Mouse (Mus musculus) cerebellum, postnatal 36 days (tissue): ENCODE results near the gene Rassf5.
"Not testable (repeated sequence)": the region's sequence is repeated elsewhere in the genome, so short reads cannot be mapped to it uniquely, and the experiment has no call there.

Experiments used
- DNase-seq, 2 experiments: peaks; one replicate each; pipeline ENCODE4 v3.0.0; 2021 to 2022; ENCODE audit warnings: mixed read lengths in 2 of 2

The Rassf5 gene

DNA sequence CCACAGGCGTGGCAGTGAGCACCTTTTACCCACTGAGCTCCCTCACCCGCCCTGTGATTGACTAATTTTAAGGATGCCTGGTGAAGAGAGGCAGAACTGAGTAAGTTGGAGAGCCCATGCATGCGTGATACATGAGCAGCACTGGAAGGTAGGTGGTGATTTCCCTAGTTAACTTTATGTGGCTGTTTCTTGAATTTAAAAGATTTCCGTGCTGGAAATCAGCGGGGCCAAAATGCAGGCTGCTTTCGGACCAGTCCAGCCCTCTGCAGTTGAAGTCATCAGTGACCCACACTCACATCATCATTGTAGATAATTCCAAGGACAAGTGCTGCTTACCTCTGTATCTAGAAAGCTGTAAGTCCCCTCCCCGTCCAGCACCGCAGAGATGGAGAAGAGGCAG lies 69.2 kb downstream of the Rassf5 start:
- DNase-seq: no peak

DNA sequence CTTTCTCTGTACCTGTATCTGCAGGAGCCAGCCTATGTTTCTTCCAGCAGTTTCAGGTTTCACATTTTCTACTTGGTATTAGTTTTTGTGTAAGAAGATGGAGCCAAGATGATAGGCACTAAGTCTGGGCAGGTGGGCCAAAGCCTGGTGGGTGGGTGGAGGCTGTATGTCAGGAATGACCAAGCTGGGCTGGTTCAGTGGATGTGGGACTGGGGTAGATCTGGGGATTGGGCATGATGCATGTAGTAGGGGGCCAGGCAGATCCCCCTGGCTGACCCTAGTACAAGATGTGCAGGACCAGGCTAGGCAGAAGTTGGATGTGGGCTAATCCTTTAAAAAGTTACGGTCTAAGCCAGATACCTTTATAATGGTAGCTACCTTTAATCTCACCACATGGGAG lies 69.9 kb downstream of the Rassf5 start:
- no peak for DNase-seq

DNA sequence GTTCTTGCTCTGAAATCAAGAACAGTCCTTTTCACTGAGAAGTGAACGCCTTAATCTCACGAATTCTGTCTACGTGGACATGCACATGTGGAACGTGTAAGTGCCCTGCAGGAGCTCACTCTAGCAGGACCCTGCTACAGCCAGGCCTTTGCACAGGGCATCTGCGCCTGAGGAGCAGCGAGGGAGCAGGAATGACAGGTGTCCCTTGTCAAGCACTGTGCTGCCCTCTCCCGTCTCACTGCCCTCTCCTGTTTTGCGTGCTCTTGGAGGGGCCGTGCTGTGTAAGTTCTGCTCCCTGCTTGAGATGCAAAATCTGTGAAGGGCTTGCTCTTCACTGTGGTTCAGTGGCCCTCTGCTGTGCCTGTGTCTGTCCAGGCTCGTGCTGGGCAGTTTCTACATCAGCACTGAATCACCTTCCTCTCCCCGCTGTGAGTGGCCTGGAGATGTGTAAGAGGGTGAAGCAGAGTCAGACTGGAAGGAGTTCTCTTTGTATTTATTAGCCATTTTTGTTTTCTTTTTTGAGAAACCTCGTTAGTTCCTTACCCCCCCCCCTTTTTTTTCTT lies 70.7 kb downstream of the Rassf5 start:
- peak in 1 of 2 experiments; percentile 15 for DNase-seq

DNA sequence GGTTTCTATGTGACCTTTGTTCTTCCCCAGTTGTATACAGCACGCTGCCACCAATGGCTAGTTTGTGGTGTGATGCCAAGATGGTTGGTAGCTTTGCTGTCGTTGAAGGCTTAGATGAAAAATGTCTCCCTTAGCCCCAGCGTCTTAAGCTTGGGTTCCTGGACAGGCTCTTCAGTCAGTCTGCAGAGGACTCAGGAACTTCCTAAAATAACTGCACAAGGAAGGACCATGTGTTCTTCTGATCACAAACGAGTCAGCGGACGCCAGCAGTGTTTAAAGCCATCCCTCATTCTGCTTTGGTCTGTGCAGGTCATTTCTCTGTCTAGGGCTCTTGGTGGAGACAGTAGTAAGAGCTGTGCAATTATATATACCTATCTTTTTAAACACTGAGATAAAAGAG lies 71.2 kb downstream of the Rassf5 start:
- DNase-seq: no peak

DNA sequence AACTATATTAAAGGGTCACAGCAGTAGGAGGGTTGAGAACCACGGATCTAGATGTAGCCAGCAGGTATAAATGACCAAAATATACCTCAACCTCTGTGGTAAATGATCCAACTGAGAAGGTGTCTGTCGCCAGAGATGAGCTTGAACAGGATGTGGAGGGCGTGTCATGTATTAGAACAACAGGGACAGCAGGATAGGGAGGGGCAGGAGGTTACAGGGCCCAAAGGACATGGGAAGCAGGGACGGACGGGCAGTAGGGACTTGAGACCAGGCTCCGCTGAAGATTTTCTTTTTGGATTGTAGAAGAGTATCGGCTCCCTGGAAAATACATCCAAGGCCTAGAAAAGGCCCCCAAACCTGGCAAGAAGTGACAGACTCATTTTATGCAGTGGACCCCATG lies 72.1 kb downstream of the Rassf5 start:
- no peak for DNase-seq

DNA sequence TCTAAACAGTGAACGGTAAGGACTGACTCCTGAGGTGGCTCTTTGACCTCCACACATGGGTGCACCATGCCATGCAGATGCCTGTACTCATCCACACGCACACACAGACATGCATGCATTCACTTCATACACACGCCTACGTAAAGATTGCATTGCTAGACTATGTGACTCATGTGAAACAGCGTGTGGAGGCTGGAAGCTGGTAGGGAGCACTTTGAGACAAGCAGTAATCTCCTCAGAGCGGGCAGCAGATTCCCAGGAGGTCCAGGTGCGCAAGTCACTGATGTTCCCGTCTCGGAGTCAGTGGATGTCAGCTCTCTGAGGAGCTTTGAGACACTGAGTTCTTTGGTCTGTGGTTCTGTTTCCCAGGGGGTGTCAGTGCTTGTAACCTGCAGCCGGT lies 77.4 kb downstream of the Rassf5 start:
- DNase-seq: no peak

DNA sequence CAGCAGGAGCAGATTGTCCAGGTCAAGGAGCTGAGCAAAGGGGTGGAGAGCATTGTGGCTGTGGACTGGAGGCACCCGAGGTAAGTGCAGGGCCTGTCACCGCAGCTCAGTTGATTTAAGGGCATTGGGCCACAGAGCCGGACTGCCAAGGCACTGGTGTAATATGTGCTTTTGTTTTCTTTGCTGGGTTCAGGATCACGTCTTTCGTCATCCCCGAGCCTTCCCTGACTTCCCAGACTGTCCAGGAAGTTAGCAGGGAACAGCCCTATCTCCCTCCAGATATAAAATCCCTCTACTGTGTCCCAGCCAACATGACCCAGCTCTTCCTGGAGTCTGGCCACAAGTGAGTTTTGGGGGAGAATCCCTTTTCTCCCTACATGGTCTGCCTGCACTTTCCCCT lies 80.6 kb downstream of the Rassf5 start:
- no peak for DNase-seq

DNA sequence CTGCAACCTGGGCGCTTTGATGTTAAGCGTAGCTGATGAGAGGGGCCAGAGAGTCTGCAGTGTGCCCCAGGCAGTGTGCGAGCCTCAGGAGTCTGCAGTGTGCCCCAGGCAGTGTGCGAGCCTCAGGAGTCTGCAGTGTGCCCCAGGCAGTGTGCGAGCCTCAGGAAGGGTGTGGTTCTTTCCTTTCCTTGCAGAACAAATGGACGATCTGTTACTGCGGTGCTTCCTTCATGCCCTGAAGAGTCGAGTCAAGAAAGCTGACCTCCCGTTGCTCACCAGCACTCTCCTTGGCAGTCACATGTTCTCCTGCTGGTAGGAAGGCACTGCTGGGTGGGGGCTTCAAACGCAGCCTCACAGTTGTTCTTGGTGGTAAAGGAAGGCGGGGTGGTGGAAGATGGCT lies 84.0 kb downstream of the Rassf5 start:
- DNase-seq: no peak

DNA sequence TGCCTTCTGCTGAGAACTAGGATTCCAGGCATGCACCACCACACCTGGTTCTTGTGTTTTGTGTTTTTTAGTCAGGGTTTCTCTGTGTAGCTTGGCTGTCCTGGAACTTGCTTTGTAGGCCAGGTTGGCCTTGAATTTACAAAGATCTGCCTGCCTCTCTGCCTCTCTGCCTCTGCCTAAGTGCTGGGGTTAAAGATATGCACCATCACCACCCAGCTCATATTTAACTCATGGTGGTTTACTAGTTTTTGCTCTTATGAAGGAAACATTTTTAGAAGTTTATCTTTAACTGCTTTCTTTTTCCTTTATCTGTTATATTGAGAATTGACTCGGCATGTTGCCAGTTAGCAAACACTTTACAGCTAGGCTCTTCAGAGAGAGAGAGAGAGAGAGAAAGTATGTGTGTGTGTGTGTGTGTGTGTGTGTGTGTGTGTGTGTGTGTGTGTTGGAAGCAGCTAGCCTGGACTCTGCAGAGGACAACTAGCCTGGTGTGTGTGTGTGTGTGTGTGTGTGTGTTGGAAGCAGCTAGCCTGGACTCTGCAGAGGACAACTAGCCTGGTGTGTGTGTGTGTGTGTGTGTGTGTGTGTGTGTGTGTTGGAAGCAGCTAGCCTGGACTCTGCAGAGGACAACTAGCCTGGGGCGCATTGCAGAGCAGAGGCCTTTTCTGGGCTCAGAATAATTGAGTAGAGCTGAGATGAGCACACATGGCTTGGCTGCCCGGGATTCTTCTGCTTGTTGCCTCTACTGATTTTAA lies 85.3 kb downstream of the Rassf5 start:
- DNase-seq: not testable (repeated sequence)

DNA sequence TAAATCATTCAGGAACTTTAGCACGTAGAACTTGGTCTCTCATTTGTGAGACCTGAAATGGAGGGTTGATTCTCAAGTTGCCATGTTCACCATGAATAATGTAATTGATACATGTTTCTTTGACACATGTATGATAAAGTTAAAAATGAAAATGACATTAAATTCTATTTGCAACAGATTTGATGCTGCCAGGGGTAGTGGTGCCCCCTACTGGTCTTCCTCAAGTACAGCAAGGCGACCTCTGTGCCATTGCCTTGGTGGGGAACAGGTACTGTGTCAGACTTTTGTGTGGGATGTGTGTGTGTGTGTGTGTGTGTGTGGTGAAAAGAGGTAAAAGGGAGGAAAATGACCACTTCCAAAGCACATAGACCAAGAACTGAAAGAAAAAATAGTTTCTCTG lies 89.6 kb downstream of the Rassf5 start:
- DNase-seq: peak; percentile 27 to 38

DNA sequence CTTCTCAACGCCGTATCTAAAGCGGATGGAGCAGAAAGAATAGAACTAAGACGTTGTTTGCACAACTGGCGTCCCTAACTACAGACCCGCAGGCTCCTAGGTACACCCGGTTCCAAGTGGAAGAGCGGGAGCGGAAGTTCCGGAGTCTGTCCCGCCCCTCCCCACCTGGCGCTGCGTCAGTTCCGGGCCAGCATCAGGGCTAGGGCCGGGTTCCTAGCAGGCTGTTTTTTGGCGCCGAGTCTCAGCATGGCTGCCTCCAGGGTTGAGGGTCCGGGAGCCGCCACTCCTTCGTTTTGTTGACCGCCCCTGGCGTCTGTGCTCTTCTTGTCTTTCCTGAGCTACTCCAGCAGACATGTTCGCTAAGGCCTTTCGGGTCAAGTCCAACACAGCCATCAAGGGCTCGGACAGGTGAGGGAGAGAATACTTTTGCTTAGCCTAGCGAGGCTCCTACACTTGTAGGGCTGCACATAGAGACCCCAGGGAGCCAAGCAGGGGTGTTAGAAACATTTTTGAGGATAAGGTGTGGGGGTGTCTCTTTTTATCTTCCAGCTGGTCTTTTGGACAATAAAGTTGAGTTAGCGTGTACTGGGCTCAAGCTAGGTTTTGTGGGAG lies 91.9 kb downstream of the Rassf5 start, which contains the start of gene Eif2d:
Gene Eif2d (plus strand): TSS at position 164 of the 612 bp plus-strand sequence.
- DNase-seq: peak; percentile 88 to 93

DNA sequence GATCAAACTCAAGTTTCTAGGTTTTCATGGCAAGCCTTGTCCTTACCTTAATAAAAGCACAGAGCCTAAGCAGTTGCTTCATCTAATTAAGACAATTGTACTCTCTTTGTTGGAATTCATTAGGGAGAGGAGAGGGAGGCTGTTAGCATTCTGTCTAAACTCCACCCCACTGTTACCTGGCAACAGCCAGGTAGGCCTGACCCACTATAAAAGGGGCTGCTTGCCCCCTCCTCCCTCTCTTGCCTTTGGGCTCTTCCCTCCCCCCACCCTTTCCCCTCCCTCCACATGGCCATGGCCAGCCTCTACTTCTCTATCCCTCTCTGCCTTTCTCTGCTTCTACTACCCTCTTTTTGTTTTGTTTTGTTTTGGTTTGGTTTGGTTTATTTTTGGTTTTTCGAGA lies 95.6 kb downstream of the Rassf5 start:
- no peak for DNase-seq

DNA sequence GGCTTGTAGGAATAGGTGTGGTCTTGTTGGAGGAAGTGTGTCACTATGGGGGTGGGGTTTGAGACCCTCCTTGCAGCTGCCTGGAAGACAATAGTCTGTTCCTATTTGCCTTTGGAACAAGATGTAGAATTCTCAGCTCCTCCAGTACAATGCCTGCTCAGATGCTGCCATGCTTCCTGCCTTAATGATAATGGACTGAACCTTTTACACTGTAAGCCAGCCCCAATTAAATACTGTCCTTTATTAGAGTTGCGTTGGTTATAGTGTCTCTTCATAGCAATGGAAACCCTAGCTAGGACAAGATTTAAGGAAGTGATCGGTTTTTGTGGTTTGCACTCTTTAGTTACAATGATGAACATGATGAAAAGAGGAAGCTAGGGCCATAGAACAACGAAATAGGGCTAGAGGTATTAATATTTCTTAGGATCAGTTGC lies 98.9 kb downstream of the Rassf5 start:
- DNase-seq: no peak

DNA sequence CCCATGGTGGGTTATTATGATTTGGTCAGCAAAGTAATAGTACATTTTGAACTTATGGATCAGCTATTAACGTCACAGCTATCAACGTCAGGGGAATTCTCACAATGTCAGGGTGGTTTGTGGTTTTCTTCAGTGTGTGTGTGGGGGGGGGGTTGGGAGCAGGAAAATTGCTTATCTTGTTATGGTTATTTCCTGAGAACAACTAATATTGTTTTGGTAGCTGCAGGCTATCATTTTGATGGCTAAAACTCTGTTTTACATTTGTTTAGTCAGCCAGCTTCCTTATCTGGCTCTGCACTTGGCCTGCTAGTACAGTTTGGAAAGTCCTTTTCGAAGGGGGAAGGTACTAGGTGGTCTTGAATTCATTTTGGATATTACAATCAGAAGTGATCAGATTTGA lies 99.8 kb downstream of the Rassf5 start:
- not testable (repeated sequence) for DNase-seq

DNA sequence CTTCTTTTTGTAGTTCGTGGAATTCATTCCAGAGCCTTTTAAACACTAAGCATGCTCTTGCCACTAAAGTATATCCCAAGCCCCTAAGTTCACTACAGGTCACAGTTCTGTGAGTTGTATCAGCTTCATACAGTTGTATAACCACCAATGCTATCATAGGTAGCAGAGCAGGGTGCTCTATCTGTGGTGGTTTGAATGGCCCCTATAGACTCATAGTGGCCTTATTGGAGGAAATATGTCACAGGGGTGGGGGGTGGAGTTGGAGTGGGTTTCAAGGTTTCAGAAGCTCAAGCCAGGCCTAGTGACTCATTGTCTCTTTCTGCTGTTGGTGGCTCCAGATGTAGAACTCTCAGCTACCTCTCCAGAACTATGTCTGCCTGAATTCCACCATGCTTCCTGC lies 102.6 kb downstream of the Rassf5 start:
- no peak for DNase-seq

DNA sequence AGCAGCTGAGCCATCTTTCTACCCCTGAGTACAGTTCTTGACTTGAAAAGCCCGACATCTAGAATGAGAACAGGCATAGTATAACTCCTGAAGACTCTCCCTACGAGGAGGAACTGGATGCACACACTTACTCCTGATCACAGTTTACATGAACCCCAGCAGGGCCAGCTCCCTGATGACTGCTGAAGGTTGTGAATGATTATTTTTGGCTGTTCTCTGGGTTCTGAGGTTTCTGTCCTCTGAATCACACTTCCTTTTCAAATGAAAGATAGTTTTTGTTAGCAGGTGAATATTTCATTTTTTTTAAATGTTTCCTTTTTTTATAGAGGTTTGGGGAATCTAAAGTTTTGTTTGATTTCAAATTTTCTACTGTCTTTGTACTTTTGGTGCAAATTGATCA lies 103.6 kb downstream of the Rassf5 start:
- DNase-seq: no peak

DNA sequence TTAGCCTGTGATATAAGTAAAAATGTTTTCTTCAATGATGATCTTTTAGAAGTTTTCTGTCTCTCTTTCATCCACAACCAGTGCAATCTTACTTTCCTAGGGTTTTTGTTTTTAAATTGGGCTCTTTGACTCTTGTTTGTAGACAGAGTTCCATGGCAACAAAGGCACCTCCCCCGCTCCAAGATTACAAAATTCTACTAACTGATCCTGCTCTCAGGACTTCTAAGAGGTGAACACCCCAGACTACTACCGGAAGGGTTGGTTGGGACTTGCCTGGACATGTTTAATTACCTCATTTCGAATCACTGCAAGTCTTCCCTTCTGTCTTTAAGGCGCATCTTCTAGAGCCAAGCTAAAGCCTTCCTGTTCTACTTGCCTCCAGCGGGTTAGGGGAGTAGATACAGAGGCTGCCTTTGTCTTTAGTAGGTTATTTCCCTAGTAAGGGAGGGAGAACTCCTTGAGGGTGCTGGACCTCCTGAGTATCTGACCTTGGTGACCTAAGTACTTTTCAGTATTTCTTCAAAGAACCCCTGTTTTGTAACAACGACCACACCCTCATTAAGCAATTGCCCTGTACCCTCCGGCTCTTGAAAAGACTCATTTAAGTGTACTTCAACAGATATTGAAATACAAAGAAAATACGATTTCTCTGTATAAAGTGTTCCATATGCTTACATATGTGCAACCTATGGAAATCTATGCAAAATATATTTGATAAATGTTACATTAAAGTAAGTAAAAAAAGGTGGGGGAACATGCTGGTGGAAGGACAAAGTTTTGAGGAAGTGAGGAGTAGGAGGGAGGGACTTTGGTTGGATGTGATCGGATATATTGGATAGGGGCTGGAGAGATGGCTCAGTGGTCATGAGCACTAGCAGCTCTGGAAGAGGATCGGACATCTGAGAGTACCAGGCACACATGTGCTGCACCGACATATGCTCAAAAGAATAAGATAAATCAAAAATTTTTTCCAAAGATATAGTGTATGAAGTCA lies 105.7 kb downstream of the Rassf5 start:
- DNase-seq: no peak

DNA sequence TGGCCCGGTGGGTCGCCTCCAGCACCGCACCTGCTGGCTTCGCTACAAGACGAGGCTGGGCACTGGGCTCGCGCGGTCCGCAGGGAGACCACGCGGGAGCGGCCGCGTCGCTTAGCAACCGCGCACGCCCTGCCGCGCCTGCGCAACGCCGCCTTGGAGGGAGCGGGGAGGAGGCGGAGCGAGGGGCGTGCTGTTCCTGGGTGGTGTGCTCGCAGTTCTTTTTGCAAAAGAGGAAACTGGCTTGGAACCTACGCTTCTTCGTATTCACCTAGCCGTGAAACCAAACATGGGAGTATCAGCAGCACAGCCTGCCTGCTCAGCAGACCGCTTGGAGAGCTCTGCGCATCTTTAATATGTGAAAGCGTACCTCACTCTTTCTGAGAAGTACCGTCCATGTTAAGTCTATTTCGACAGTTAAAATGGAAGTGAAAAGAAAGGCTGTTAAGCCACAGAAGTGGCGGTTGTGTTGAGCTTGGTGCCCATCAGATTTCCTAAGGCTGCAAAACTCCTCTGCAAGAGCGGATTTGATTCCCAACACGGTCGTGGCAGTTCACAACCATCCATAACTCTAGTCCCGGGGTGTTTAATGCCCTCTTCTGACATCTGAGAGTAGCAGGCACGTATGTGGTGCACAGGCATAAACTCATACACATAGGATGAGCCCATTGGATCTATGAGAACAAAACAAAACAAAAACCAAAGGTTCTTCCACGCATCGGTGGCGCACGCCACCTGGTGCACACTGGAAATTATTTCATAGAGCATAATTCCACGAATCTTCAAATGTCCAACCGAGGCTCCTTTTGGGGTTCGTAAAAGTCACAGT lies 106.7 kb downstream of the Rassf5 start, which contains the start of gene Dyrk3:
Gene Dyrk3 (minus strand): TSS at position 150 of the 826 bp plus-strand sequence.
- peak; percentile 79 to 86 for DNase-seq

DNA sequence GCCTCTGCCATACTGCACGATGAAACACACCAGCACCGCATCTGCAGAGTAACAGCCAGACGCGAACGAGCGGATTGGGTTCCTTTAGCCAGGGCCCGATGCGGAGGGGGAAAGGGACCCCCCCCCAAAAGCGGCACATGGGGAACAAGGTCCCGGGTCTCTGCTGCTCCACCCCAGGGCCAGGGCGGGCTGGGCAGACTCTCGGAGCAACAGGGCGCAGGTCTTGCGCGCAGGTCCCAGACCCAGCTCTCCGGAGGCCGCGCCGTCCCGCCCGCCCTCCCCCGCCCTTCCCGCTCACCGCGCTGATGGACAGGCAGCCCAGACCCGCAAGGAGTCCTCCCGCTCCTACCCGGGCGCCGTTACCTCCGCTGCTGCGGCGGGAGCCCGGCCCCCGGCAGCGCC lies 107.3 kb downstream of the Rassf5 start:
- DNase-seq: no peak

DNA sequence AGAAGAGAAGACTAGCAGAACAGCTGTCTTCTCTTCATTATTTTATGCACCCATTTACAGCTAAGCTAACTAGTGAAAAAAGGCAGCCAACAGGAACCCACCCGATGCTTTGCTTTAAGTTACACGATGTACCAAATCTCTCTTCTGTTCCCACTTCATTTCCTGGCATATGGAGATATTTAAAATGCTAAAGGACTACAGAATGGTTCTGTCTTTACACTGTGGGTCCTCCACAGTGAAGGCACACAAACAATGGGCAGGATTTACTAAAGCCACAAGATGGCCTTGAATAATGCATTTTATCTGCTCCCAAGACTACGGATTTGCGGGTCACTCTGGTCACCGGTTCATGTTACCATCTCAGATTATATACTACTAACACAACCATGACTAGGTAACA lies 107.9 kb downstream of the Rassf5 start:
- no peak for DNase-seq

DNA sequence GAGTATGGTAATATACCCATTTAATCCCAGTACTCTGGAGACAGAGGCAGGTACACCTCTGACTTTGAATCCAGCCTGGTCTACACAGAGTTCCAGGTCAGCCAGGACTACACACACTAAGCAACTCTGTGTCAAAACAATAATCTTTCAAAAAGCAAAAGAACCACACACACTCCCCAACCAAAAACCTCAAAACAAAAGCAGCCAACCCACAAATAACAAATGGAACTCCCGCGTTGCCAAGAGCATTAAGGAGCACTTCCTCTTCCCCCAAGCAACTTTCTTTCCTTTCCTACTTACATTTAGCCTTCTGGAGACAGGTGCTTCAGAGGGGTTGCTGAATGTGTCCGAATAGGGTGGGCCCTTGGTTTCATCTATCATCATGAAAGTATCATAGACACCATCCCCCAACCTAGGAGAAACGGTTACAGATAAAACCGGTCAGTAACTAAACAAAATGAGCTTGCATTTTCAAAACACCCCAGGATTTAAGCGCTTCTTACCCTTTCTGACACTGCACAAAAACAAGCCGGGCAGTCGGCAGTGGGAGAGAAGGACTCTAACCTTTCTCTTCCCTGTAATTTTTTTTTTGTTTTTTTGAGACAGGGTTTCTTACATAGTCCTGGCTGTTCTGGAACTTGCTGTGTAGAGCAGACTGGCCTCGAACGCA lies 109.0 kb downstream of the Rassf5 start:
- DNase-seq: no peak
